Mouse (Mus musculus) ES-Bruce4 (cell line): Measurements from ENCODE around the gene Mtmr2. TPM values are rescaled to one million over a fixed set of nuclear protein-coding genes. Genes with fewer than 3 reads are reported as not detected.

ENCODE experiments used
- H3K27ac ChIP-seq: 2 replicates; pipeline ENCODE4 v1.5.1; 2012; ENCODE audit warnings: low read length, inconsistent platforms; ENCODE audit not compliant: insufficient read depth
- H3K27me3 ChIP-seq: 2 replicates; pipeline ENCODE4 v1.6.1; 2012; ENCODE audit warnings: mild to moderate bottlenecking, low read length, inconsistent platforms; ENCODE audit not compliant: control insufficient read depth, poor library complexity, insufficient read depth, severe bottlenecking
- H3K36me3 ChIP-seq: 2 replicates; pipeline ENCODE4 v1.6.1; 2012; ENCODE audit warnings: inconsistent platforms, mild to moderate bottlenecking, low read length, moderate library complexity; ENCODE audit not compliant: control insufficient read depth, poor library complexity, insufficient read depth, severe bottlenecking
- H3K4me1 ChIP-seq: one replicate; pipeline ENCODE4 v1.8.1; 2011; ENCODE audit warnings: low read length; ENCODE audit not compliant: control insufficient read depth, insufficient read depth
- H3K4me3 ChIP-seq: 2 replicates; pipeline ENCODE4 v1.5.1; 2011; ENCODE audit warnings: low read depth, mild to moderate bottlenecking, low read length
- H3K9ac ChIP-seq: 2 replicates; pipeline ENCODE4 v1.6.1; 2012; ENCODE audit warnings: low read depth, mild to moderate bottlenecking, inconsistent platforms; ENCODE audit not compliant: poor library complexity, severe bottlenecking
- H3K9me3 ChIP-seq: replicated peaks from 2 replicates; pipeline ENCODE4 v1.6.1; 2012; ENCODE audit warnings: mild to moderate bottlenecking, low read length, inconsistent platforms; ENCODE audit not compliant: control insufficient read depth, poor library complexity, insufficient read depth, severe bottlenecking
- CTCF ChIP-seq: IDR thresholded peaks from one replicate; pipeline ENCODE4 v1.8.1; 2011; ENCODE audit warnings: low read depth, low read length
- EP300 ChIP-seq: IDR thresholded peaks from 2 replicates; pipeline ENCODE4 v1.6.1; 2011; ENCODE audit warnings: low read depth, low read length; ENCODE audit not compliant: insufficient read depth
- POLR2A ChIP-seq: IDR thresholded peaks from one replicate; pipeline ENCODE4 v1.8.1; 2011; ENCODE audit warnings: low read length; ENCODE audit not compliant: insufficient read depth
- polyA plus RNA-seq: library from polyadenylated mRNA; stranded (reverse); fragments of >200 nt; gene quantifications from 2 replicates; pipeline ENCODE4 v1.2.4, GENCODE M21; 2011; ENCODE audit warnings: low read depth; ENCODE audit not compliant: missing spikeins, insufficient read depth, insufficient read length

The Mtmr2 gene
- polyA plus RNA-seq, 1 experiment = 56.4 TPM

- no peaks in the 10 kb centered on the region for H3K9me3 ChIP-seq
- H3K4me1 ChIP-seq = no peaks in the 10 kb centered on the region
- H3K27ac ChIP-seq = no peak overlapping the region
- H3K9ac ChIP-seq = no peak overlapping the region
- TF ChIP-seq EP300 (no peak), CTCF (no peak), POLR2A (no peak)
- H3K36me3 ChIP-seq = peaks cover 75% of the 10 kb centered on the region
- no peak overlapping the region for H3K4me3 ChIP-seq
- no peaks in the 10 kb centered on the region for H3K27me3 ChIP-seq
Measured at GRCm38 (mm10) chr9:13818369-13818768, 70.2 kb downstream of the Mtmr2 start.

- TF ChIP-seq CTCF = no peak
- TF ChIP-seq EP300 = no peak
- TF ChIP-seq POLR2A = no peak
- H3K27me3 ChIP-seq = no peaks in the 10 kb centered on the region
- H3K27ac ChIP-seq = no peak overlapping the region
- H3K4me1 ChIP-seq = no peaks in the 10 kb centered on the region
- H3K9me3 ChIP-seq = no peaks in the 10 kb centered on the region
- H3K9ac ChIP-seq = no peak overlapping the region
- no peak overlapping the region for H3K4me3 ChIP-seq
- peaks cover 64% of the 10 kb centered on the region for H3K36me3 ChIP-seq
Measured at GRCm38 (mm10) chr9:13820774-13821173, 72.6 kb downstream of the Mtmr2 start.

GRCm38 (mm10) chr9:13825896-13826295, 77.7 kb downstream of the Mtmr2 start:
- H3K4me3 ChIP-seq = peak overlapping the region; percentile 87; the same call in 1 of the 2 replicates
- H3K36me3 ChIP-seq = peaks cover 26% of the 10 kb centered on the region
- TF ChIP-seq POLR2A (no peak), EP300 (no peak), CTCF (no peak)
- peak overlapping the region; percentile 69; the same call in 1 of the 2 replicates for H3K27ac ChIP-seq
- H3K9me3 ChIP-seq = no peaks in the 10 kb centered on the region
- peak overlapping the region; percentile 92 for H3K9ac ChIP-seq
- H3K27me3 ChIP-seq = no peaks in the 10 kb centered on the region
- H3K4me1 ChIP-seq = no peaks in the 10 kb centered on the region

GRCm38 (mm10) chr9:13826391-13826805, 78.2 kb downstream of the Mtmr2 start:
- H3K9me3 ChIP-seq = no peaks in the 10 kb centered on the region
- peaks cover 26% of the 10 kb centered on the region for H3K36me3 ChIP-seq
- peak overlapping the region; percentile 92 for H3K9ac ChIP-seq
- H3K4me1 ChIP-seq = no peaks in the 10 kb centered on the region
- peak overlapping the region; percentile 69 for H3K27ac ChIP-seq
- TF ChIP-seq POLR2A = peak; percentile 15
- TF ChIP-seq EP300 = no peak
- no peaks in the 10 kb centered on the region for H3K27me3 ChIP-seq
- H3K4me3 ChIP-seq = peak overlapping the region; percentile 87

GRCm38 (mm10) chr9:13826832-13827405, 78.7 kb downstream of the Mtmr2 start, which contains the start of gene Cep57:
Gene Cep57, minus strand, starts transcription at chr9:13827107.
- Histone ChIP-seq H3K4me3 (peak within 1 kb of the TSS; percentile 99), H3K4me1 (no peaks in the 10 kb centered on the region), H3K36me3 (peaks cover 28% of the 10 kb centered on the region), H3K9me3 (no peaks in the 10 kb centered on the region), H3K27me3 (no peaks in the 10 kb centered on the region), H3K27ac (peak within 1 kb of the TSS; percentile 85), H3K9ac (peak within 1 kb of the TSS; percentile 94)
- TF ChIP-seq CTCF (no peak), POLR2A (peak; percentile 62), EP300 (no peak)

GRCm38 (mm10) chr9:13827406-13828086, 79.3 kb downstream of the Mtmr2 start, which contains the start of gene Fam76b:
Gene Fam76b, plus strand, starts transcription at chr9:13827716.
- no peaks in the 10 kb centered on the region for H3K27me3 ChIP-seq
- H3K9ac ChIP-seq = peak within 1 kb of the TSS; percentile 94
- peak within 1 kb of the TSS; percentile 85 for H3K27ac ChIP-seq
- peak within 1 kb of the TSS; percentile 99 for H3K4me3 ChIP-seq
- no peaks in the 10 kb centered on the region for H3K9me3 ChIP-seq
- TF ChIP-seq CTCF (no peak), POLR2A (no peak), EP300 (no peak)
- H3K36me3 ChIP-seq = peaks cover 28% of the 10 kb centered on the region
- H3K4me1 ChIP-seq = no peaks in the 10 kb centered on the region
